Mouse (Mus musculus) B cell, adult 62 days (primary cell): ENCODE measurements around the gene Tap1. TPM values are rescaled to one million over a fixed set of nuclear protein-coding genes. Genes with fewer than 3 reads are reported as not detected.

ENCODE experiments used
- total RNA-seq: library from RNA; stranded (reverse); gene quantifications from 4 replicates; pipeline ENCODE4 v1.2.4, GENCODE M21; 2023

Gene Tap1
- 128 to 142 TPM (median 134 TPM) in 4 replicates for total RNA-seq

DNA sequence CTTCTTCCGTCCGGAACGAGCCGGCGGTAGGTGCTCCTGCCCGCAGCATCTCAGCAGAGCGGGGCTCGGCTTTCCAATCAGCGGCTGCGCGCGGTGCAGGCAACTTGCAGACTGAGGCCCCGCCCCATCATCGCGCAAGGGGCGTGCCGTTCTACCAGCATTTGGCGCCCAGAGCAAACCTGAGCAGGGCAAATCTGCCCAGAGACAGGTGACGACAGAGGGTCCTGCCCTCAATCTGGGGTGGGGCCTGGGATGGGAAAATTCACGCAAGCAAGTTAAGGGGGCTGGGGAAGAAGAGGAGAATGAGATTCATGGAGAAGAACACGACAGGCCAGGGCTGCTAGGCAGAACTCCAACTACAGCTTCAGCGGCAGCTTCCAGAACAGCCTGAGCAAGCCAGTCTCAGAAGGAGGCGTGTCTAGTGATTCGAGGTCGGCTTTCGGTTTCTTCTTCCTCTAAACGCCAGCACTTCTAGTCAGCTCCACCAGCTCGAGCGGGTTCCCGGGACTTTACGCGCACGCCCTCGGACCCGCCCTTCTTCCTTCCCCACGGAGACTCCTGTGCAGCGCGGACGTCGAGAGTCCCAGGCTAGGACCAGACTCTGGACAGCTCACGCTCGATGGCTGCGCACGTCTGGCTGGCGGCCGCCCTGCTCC is at the start of gene Tap1, which contains the start of gene Psmb9:
Gene Tap1 (plus strand): TSS at position 293 of the 656 bp plus-strand sequence.
Gene Psmb9 (minus strand): TSS at position 504 of the 656 bp plus-strand sequence.

DNA sequence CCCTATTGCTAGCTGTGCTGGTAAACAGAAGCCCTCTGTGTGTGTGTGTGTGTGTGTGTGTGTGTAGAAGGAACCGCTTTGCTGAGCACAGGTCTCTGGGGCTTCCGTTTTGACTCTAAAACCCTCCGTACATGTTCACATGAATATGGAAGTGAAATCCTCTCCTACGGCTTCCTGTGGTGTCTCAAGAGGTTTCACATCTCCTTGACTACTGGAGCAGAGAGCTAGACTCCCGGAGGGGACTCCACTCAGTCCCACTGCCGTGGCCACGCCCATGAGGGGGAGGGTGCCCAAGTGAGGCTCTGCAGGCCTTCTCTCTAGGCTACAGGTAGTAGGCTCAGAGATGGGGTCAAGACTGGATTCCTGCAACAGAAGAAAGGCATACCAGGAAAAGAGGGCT is 44.3 kb upstream of the Tap1 start, which contains the start of gene H2-DMb2:
Gene H2-DMb2 (plus strand): TSS at position 275 of the 400 bp plus-strand sequence.

DNA sequence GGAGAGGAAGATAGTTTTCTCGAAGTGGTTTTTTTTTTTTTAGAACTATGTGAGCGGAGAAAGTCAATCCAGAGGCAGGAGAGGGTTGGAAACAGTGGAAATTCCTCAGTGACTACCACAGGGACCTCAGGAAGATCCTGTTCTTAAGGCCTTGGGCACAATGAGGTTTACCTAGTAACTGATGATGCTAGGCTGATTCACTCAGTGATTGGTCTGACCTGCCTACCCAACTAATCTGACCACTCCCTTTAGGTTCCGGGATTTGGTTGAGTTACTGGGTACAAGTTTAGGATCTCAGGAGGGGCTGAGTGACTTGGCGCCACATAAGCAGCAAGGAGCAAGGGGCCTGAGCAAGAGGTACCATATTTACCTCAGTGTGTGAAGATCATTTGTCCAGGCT is 34.4 kb upstream of the Tap1 start, which contains the start of gene H2-DMb1:
Gene H2-DMb1 (plus strand): TSS at position 150 of the 400 bp plus-strand sequence.

DNA sequence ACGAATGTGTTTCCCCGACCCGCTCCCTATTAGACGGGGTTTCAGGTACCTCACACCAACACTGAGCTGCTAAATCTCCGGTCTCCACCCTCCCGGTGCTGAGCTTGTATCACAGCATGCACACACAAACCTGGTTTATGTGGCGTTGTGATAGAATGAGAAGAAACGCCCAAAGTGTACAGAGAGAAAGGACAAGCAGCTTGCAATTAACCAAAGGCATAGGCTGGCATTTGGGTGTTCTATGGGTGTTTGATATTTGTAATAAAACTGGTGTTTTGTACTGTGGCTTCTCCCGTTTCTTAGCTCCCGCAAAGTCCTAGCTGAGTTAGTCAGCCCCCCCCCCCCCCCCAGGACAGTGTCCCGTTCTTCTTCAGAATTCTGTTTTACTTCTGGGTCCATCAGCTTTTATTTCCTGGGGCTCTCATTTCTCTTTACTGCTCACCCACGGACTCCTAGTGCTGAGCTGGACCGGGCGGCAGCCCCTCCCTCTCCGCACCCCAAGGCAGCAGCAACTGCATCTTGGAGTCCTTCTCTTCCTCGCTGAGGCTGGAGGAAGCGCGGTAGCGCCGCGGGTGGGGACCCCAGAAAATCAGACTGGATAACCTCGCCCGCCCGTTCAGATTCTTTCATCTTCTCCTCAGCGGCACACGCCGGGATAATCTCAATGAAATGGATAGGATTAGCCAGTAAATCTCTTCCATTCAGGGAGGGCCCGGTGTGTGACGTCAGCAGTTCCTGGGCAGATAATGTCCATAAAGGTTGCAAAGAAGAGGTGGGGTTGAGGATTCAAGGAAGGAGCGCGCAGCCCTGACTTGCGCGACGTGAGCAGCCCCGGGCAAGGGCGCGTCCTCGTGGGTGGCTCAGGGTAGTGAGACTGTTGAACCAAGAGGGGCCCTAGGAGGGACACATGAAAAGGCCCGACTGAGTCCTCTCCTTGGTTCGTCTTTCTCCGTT is 9.9 kb downstream of the Tap1 start, which contains the start of gene Psmb8:
Gene Psmb8 (plus strand): TSS at position 781 of the 954 bp plus-strand sequence.

DNA sequence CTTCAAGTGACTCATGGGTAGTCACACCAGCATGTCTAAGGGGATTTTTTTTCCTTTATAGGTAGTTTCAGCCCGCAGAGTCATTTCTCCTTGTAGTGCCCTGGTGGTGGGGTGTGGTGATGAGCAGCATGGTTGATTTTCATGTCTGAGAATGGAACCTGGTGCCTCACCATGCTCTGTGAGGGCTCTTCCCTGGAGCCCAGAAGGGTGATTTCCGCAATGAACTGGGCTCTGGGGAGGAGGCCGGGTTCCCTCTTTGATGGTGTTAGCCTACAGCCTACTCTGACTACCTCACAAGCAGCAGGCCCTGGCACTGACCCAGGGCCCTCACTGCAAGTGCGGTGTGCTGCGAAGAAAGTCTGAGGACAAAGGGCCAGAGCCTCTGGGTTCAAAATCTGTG is 16.1 kb downstream of the Tap1 start, which contains the start of gene Tap2:
Gene Tap2 (plus strand): TSS at position 84 of the 400 bp plus-strand sequence.

DNA sequence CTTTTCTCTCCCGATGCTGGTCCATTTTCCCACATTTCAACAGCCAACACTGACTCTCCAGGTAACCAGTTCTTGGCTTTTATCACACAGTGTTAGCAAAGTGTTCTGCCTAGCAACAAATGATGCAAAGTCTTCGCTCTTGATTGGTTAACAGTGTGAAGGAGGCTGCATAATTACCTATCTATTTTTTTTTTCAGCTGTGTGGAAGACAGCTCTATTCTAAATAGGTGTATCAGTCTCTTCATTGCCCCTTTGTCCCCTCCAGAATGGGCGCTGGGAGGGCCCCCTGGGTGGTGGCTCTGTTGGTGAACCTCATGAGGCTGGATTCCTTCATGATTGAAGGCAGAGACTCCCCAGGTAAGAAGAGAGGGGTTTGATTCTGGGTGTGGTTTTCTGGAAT is 51.4 kb downstream of the Tap1 start, which contains the start of gene H2-Ob:
Gene H2-Ob (plus strand): TSS at position 198 of the 400 bp plus-strand sequence.

Other genes starting within 250 kb of the Tap1 start
- gene Pfdn6, start 247.2 kb upstream of the Tap1 start, total RNA-seq: 55.2 to 64.5 TPM (median 58.4 TPM) in 4 replicates
- gene Wdr46, start 246.9 kb upstream of the Tap1 start, total RNA-seq: 37.1 to 42.6 TPM (median 40.1 TPM) in 4 replicates
- gene B3galt4, start 236.1 kb upstream of the Tap1 start, total RNA-seq: 3.9 to 6.1 TPM (median 5.8 TPM) in 4 replicates
- 86.2 to 102 TPM (median 93.0 TPM) in 4 replicates for gene Vps52, start 231.7 kb upstream of the Tap1 start, total RNA-seq
- gene Rps18, start 231.6 kb upstream of the Tap1 start, total RNA-seq: 1,434 to 1,528 TPM (median 1,474 TPM) in 4 replicates
- 2,712 to 3,144 TPM (median 2,852 TPM) in 4 replicates for gene H2-K1, start 187.2 kb upstream of the Tap1 start, total RNA-seq
- 31.0 to 45.2 TPM (median 32.4 TPM) in 4 replicates for gene Ring1, start 162.9 kb upstream of the Tap1 start, total RNA-seq
- gene H2-Ke6, start 159.5 kb upstream of the Tap1 start, total RNA-seq: 122 to 144 TPM (median 136 TPM) in 4 replicates
- 63.8 to 91.4 TPM (median 78.7 TPM) in 4 replicates for gene Slc39a7, start 155.9 kb upstream of the Tap1 start, total RNA-seq
- gene Rxrb, start 155.7 kb upstream of the Tap1 start, total RNA-seq: 106 to 119 TPM (median 119 TPM) in 4 replicates
- gene Col11a2, start 148.1 kb upstream of the Tap1 start, total RNA-seq: 4.3 to 8.8 TPM (median 5.6 TPM) in 4 replicates
- 232 to 249 TPM (median 239 TPM) in 4 replicates for gene H2-Oa, start 95.2 kb upstream of the Tap1 start, total RNA-seq
- gene H2-DMa, start 68.0 kb upstream of the Tap1 start, total RNA-seq: 659 to 693 TPM (median 673 TPM) in 4 replicates
- 421 to 508 TPM (median 482 TPM) in 4 replicates for gene Brd2, start 64.9 kb upstream of the Tap1 start, total RNA-seq
- 1,557 to 1,593 TPM (median 1,583 TPM) in 4 replicates for gene H2-DMb2, start 44.2 kb upstream of the Tap1 start, total RNA-seq
- gene H2-DMb1, start 34.5 kb upstream of the Tap1 start, total RNA-seq: 718 to 852 TPM (median 762 TPM) in 4 replicates
- gene Psmb9, start 211 bp downstream of the Tap1 start, total RNA-seq: 94.7 to 115 TPM (median 111 TPM) in 4 replicates
- gene Psmb8, start 10.2 kb downstream of the Tap1 start, total RNA-seq: 201 to 222 TPM (median 208 TPM) in 4 replicates
- 108 to 140 TPM (median 126 TPM) in 4 replicates for gene Tap2, start 16.0 kb downstream of the Tap1 start, total RNA-seq
- 973 to 1,048 TPM (median 1,003 TPM) in 4 replicates for gene H2-Ob, start 51.4 kb downstream of the Tap1 start, total RNA-seq
- 5,714 to 6,004 TPM (median 5,823 TPM) in 4 replicates for gene H2-Ab1, start 70.1 kb downstream of the Tap1 start, total RNA-seq
- 5,071 to 5,156 TPM (median 5,095 TPM) in 4 replicates for gene H2-Aa, start 100.3 kb downstream of the Tap1 start, total RNA-seq
- 3,754 to 3,983 TPM (median 3,819 TPM) in 4 replicates for gene H2-Eb1, start 118.3 kb downstream of the Tap1 start, total RNA-seq
- gene H2-Eb2, start 138.1 kb downstream of the Tap1 start, total RNA-seq: 39.5 to 45.2 TPM (median 44.6 TPM) in 4 replicates
- gene Btnl2, start 167.3 kb downstream of the Tap1 start, total RNA-seq: 8.7 to 12.1 TPM (median 11.4 TPM) in 4 replicates
- gene Btnl1, start 189.6 kb downstream of the Tap1 start, total RNA-seq: 2.4 to 4.0 TPM (median 3.3 TPM) in 4 replicates
- 15.9 to 24.9 TPM (median 20.4 TPM) in 4 replicates for gene BC051142, start 211.3 kb downstream of the Tap1 start, total RNA-seq